Mouse (Mus musculus): ENCODE measurements around the gene Arhgef11. TPM values are rescaled to one million over a fixed set of nuclear protein-coding genes. Genes with fewer than 3 reads are reported as not detected.
A peak's percentile ranks its signal among the peaks of the same experiment; 100 is the strongest.
"Not testable (repeated sequence)": the region's sequence is repeated elsewhere in the genome, so short reads cannot be mapped to it uniquely, and the experiment has no call there.

The Arhgef11 gene
- total RNA-seq (2021) = 10 to 100 TPM; 18.9 to 19.2 TPM
- long read RNA-seq, experiment 1, full-length matches to known transcripts = 1 of 19 reads
- long read RNA-seq, experiment 1, partial matches to known transcripts = 7 of 19 reads
- long read RNA-seq, experiment 1, other reads (novel, unspliced or antisense) = 11 of 19 reads
- long read RNA-seq, experiment 2, partial matches to known transcripts = 0 of 4 reads
- long read RNA-seq, experiment 2, other reads (novel, unspliced or antisense) = 4 of 4 reads

DNA sequence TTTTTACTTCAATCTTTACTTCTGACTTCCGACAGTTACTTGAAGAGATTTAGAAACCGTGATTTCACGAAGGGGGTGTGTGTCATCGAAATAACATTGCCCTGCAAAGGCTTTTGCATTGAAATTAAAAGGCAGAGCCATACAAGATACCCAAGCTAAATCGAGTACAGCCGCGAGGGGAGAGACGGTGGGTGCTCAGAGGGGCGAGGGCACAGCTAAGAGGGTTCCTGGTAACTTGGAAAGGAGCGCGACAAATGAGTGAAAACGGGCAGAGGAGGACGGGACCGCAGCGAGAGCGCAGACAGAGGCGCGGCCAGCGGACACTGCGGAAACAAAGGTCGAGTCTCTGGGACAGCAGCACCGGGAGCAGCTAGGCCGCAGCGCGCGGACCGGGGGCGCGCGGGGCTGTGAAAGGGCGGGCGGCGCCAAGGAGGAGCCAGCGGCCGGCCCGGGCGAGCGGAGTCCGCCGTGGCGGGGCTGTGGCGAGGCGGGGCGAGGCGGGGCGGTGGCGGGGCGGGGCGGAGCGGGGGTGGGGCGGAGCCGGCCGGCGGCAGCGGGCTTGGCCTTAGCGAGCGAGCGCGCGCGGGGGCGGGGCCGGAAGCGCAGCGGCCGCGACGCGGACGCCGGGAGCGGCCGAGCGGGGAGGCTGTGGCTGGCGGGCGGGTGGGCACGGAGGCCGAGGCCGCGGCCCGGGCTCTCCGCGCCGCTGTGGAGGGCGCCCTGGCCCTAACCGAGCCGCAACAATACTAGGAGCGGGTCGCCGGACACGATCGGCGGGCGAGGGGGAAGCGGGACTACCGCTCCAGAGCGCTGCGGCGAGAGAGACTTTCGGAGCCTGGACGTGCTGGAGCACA is at the start of gene Arhgef11:
Gene Arhgef11, plus strand, starts transcription at position 603 of the 854 bp plus-strand sequence.
- peak; percentile 82 to 91 for DNase-seq

- no peak for DNase-seq
These were observed 48.7 kb upstream of the Arhgef11 start for GRCm38 (mm10) chr3:87568681-87569080.

GRCm38 (mm10) chr3:87575766-87576165 is 41.6 kb upstream of the Arhgef11 start:
- no peak for DNase-seq

DNA sequence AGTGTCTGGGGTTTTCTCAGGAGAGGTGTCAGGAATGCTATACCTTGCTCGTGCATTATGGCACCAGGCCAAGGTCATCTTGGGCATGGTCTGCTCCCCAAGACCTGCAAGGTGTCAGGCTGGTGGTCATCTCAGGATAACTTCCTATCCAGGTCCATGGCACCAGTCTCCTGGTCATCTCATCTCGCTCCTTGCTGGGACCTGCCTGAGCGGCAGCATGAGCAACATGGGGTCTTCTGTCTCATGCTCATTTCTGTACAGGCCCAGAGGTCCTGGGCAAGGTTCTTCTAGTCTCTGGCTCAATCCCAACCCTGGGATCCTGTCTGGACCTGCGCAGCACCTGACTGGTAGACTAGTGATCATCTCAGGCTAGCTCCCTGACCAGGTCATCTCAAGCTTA is 35.1 kb upstream of the Arhgef11 start:
- DNase-seq = no peak

DNA sequence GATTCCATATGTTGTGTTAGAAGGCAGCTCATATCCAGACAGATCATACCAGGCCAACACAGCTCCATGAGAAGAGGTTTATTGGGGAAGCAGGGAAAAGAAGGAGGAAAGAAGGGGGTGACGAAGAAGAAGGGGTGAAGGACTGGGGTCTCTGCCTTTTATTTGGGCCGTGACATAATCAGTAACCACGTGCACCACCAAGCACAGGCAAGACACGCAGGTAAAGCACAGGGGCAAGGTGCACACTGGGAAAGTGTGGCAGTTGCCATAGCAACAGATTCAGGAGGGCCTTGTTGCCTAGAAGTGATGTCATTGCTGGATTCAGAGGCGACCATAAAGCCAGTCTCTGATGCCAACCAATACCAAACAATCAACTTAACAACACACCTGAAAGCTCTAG is 23.6 kb upstream of the Arhgef11 start:
- DNase-seq = no peak

GRCm38 (mm10) chr3:87595328-87595727 is 22.0 kb upstream of the Arhgef11 start:
- not testable (repeated sequence) for DNase-seq

GRCm38 (mm10) chr3:87601077-87601476 is 16.3 kb upstream of the Arhgef11 start:
- not testable (repeated sequence) for DNase-seq

DNA sequence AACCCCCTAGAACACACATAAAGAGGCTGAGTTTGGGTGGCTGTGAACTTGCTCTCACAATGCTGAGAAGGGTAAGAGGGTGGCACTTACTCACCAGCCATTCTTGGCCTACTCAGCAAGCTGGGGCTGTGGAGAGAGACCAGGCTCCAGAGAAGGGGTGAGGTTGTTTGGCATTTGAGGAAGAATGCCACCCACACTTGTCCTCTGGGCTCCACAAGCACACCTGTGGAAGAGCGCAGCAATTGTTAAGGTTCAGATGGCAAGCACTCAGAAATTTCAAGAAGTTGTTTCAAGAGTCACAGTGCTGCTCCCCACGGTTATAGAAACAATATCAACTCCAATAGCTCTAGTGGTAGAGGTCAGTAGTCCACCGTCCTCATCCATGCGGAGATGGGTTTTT is 1.0 kb upstream of the Arhgef11 start:
- no peak for DNase-seq

- DNase-seq = no peak
These were observed 412 bp downstream of the Arhgef11 start for GRCm38 (mm10) chr3:87617811-87618130.

GRCm38 (mm10) chr3:87618240-87618639 is 881 bp downstream of the Arhgef11 start:
- DNase-seq = no peak

DNA sequence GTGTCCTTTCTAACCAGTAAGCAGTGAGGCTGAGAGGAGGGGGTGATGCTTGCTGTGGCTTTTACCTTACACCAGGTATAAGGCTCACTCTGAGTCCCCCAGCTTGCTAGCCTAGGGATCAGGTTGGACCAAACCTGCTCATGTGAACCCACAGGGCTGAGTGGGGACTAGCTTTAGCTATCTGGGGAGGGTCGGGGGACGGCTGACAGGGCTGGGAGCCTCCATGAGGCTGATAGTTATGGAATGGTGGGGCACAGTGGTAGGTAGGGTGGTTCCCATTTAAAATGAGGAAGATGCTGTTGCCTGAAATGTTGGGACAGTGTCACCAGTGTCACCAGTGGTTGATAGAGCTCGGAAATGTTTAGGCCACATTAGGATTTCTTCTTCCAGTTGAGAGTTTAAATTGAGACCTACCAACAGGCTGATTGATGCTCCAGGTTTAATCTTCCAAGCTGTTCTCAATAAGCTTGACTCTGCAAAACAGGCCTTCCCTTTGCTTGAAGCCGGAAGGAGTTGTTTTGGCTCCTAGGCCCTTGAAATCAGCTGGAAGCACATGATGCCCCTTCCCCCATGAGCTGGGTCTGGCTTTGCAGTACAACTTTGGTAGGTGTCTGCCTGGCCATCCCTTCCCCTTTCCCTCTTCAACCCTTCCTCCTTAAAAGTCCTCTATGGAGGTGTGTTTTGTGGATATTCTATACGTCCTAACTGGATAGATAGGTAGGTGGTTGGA is 1.8 kb downstream of the Arhgef11 start:
- peak in 1 of 2 experiments; percentile 32 for DNase-seq

- DNase-seq = no peak
These were observed 3.0 kb downstream of the Arhgef11 start for GRCm38 (mm10) chr3:87620218-87620891.

DNA sequence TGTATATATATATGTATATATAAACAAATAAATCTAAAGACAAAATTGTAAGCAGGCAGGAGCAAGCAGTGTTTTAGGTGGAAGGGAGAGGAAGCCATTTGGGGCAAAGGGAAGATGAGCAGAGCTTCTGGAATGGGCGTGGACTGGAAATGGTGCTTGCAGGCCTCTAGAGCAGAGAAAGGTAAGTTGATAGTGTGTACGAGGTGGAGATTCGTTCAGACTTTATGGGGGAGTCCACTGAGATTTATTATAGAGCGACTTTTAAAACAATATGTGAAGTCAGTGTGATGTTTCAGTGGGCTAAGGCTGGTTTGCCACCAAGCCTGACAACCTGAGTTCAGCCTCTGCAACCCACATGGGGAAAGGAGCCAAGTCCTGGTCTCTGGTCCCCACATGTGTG is 7.5 kb downstream of the Arhgef11 start:
- no peak for DNase-seq

- DNase-seq = peak; percentile 23 to 25
These were observed 13.5 kb downstream of the Arhgef11 start for GRCm38 (mm10) chr3:87630899-87631298.

- no peak for DNase-seq
These were observed 14.0 kb downstream of the Arhgef11 start for GRCm38 (mm10) chr3:87631408-87631807.

- DNase-seq = no peak
These were observed 18.2 kb downstream of the Arhgef11 start for GRCm38 (mm10) chr3:87635514-87635913.

DNA sequence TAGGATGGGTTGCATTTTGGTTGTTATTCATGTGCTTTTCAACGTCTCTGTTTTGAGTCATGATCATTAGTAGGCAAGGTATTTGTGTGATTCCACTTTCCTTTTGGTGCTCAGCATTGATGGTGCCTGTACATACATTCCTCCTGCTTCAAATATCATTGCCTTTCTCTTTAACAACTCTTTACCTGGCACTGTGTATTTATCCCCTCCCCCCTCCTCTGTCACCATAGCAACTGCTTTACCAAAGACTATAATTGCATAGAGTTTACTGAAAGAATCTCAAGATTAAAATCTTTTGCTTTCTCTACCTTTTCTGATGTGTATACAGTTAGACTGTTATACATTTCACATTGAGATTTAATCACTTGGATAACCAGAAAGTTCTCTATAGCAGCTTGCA is 26.1 kb downstream of the Arhgef11 start:
- DNase-seq = no peak

DNA sequence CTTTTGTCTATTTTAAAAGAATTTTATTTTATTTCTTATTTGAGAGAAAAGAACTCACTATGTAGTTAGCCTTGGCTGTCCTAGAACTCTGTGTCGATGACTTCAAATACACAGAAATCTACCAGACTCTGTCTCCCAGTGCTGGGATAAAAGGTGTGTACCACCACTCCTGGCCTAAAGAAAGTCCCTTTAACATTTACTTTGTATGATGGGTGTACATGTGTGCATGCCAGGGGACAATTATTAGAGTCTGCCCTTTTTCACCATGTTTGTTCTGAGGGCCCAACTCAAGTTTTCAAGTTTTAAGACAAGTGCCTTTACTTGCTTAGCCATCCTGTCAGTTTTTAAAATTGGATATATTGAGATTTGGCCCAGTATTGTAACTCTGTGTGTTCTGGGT is 28.8 kb downstream of the Arhgef11 start:
- no peak for DNase-seq

- no peak for DNase-seq
These were observed 31.7 kb downstream of the Arhgef11 start for GRCm38 (mm10) chr3:87649063-87649462.

DNA sequence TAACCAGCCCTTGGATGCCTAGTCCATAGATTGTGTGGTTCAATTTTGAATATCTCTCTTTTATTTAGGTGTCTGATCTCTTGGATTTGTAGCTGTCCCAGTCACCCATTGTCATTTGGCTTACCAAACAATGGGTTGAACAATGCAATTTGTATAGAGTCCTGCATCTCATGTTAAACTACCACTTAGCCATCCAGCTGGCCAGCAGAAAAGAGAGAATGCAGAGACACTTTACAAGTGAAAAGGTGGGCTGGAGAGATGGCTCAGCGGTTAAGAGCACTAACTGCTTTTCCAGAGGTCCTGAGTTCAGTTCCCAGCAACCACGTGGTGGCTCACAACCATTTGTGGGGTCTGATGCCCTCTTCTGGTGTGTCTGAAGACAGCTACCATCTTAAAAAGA is 41.0 kb downstream of the Arhgef11 start:
- no peak for DNase-seq

- DNase-seq = no peak
These were observed 42.5 kb downstream of the Arhgef11 start for GRCm38 (mm10) chr3:87659692-87660429.

DNA sequence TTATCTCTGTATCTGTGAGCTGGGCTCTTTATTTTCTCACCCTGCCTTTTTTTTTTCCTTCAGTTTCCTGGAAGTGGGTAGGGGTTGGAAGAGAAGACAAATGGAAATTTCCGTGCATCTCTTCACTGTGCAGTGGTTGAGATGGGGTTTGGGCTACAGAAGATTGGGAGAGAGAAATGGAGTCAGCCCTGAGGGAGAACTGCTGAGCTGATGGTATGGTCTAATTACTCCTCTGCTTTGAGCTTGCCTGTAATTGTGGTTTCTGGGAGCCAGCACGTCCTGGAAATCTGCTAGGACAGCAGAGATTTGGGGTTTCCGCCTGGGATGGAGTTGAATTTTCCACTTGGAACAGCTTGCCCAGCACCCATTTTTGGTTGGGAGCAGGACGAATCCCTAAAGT is 43.1 kb downstream of the Arhgef11 start:
- no peak for DNase-seq

All from heart, adult 18-20 months (tissue).